Mouse (Mus musculus) liver, embryonic 14.5 days (tissue): Measurements from ENCODE around the gene Gm49368.

ENCODE experiments used
- CTCF ChIP-seq: IDR thresholded peaks from 2 replicates; pipeline ENCODE4 v1.5.1; 2016; ENCODE audit warnings: antibody characterized with exemption, low read depth, control low read depth
- EP300 ChIP-seq: IDR thresholded peaks from 2 replicates; pipeline ENCODE4 v1.6.1; 2016; ENCODE audit warnings: antibody characterized with exemption, low read depth

DNA sequence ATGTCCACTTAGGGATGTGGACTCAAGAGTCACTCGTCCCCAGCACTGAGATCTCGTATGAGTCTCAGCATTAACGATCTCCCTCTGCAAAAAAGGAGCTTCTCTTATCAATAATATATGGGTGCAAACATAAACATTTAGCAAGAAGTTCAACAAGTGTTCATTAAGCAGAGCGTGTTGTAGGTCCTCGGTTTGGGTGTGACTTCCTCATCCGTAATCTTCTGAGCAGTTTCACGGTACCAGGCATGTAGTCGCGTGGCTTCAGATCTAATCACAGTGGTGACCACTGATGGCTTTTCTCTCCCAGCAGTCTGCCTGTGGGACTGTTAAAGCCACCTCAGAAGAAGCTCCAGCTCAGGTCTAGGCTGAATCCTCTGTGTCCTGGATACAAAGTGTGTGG lies 38.1 kb upstream of the Gm49368 start:
- TF ChIP-seq EP300 (no peak), CTCF (no peak)
